Mouse (Mus musculus): ENCODE data around the gene Fam32a. TPM values are rescaled to one million over a fixed set of nuclear protein-coding genes. Genes with fewer than 3 reads are reported as not detected.

The Fam32a gene
- 62.7 and 70.1 TPM in 2 replicates for polyA plus RNA-seq (2014; fragmentation: Nextera tagmentation; extraction: Ambion mirVana)

DNA sequence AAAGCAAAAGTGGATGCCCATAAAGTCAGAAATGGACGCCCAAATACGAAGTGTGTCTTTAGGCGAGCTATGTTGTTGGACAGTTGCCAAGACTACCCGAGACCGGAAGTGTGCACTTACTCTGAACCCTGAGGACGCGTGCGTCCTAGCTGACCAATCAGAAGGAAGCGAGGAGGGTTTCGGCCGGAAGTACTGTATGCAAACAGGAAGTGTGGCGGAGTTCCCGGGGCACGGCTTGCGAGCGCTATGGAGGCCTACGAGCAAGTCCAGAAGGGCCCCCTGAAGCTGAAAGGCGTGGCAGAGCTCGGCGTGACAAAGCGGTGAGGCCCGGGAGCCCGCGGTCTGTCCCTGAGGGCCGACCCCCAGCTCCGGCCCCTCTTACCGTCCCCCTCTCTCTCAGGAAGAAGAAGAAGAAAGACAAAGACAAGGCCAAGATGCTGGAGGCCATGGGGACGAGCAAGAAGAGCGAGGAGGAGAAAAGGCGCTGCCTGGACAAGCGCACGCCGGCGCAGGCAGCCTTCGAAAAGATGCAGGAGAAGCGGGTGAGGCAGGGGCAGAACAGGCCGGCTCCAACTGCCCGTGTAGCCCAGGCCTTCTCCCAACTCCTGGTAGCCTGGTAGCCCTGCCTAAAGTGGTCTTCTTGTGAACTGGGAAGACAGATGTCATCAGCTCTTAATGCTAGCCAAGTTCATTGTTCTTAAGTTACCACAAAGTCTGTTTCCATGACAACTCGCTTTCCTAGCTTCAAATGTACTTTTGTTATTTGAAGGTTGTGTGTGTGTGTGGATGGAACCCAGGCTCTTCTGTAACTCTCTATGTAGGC is at the start of gene Fam32a:
TSS of gene Fam32a (plus strand) at position 190 of the 823 bp plus-strand sequence.
- peak within 1 kb of the TSS; percentile 91 for H3K4me2 ChIP-seq (replicated peaks)
- ATAC-seq (ENCODE audit: low FRiP score) (peak; percentile 97), DNase-seq (ENCODE audit: low spot score) (peak; percentile 95)
- H3K9me3 ChIP-seq (ENCODE audit: control insufficient read depth, low read length): no peaks in the 10 kb centered on the region
- peak within 1 kb of the TSS; percentile 87 for H3K4me3 ChIP-seq (replicated peaks; ENCODE audit: low read length)
- peak within 1 kb of the TSS; percentile 76 for H3K9ac ChIP-seq
- H3K36me3 ChIP-seq (replicated peaks; ENCODE audit: control insufficient read depth, insufficient read depth): peaks cover 30% of the 10 kb centered on the region
- 0 out of 2 replicates have a peak, but pooled peaks cover 6% of the 10 kb centered on the region for H3K27me3 ChIP-seq (ENCODE audit: control insufficient read depth, insufficient read depth, low read length)
- 13% methylated on average over 39 of the region's 39 CpGs for WGBS
- peak within 1 kb of the TSS; percentile 72 for H3K27ac ChIP-seq
- peaks cover 12% of the 10 kb centered on the region for H3K4me1 ChIP-seq (replicated peaks; ENCODE audit: control insufficient read depth, insufficient read depth, low read length)

DNA sequence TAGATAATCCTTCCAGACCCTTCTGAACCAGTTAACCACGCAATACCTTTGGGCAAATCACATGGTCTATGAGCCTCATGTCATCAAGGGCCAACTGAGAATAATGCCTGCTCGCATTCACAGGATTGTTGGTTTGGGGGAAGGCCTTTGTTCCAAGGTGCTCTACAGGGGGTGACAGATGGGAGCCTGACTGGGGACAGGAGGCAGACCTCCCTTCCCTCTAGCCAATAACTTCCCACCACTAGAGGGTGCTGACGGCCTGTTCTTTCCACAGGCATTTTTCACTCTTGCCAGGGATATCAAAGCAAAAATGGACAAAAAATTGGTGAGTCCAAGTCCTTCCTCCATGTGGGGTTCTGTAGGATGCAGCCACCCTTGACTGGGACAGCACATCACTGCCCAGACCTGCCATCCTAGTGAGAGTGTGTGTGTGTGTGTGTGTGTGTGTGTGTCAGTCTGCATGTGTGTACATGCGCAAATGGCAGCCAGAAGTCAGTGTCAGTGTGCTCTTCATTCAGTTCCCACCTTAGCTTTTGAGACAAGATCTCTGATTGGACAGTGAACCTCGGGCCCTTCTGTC is 42.1 kb upstream of the Fam32a start:
- WGBS: 53% methylated on average over 5 of the region's 5 CpGs
- H3K9me3 ChIP-seq (ENCODE audit: control insufficient read depth, low read length): no peaks in the 10 kb centered on the region
- no peak overlapping the region for H3K27ac ChIP-seq
- DNase-seq (ENCODE audit: low spot score) (peak; percentile 71), ATAC-seq (ENCODE audit: low FRiP score) (peak; percentile 35; the same call in 1 of the 2 replicates)
- H3K36me3 ChIP-seq (replicated peaks; ENCODE audit: control insufficient read depth, insufficient read depth): peaks cover 93% of the 10 kb centered on the region
- H3K9ac ChIP-seq: no peak overlapping the region
- H3K4me2 ChIP-seq (replicated peaks): no peak overlapping the region
- no peaks in the 10 kb centered on the region for H3K27me3 ChIP-seq (ENCODE audit: control insufficient read depth, insufficient read depth, low read length)
- no peak overlapping the region for H3K4me3 ChIP-seq (replicated peaks; ENCODE audit: low read length)
- no peaks in the 10 kb centered on the region for H3K4me1 ChIP-seq (replicated peaks; ENCODE audit: control insufficient read depth, insufficient read depth, low read length)

DNA sequence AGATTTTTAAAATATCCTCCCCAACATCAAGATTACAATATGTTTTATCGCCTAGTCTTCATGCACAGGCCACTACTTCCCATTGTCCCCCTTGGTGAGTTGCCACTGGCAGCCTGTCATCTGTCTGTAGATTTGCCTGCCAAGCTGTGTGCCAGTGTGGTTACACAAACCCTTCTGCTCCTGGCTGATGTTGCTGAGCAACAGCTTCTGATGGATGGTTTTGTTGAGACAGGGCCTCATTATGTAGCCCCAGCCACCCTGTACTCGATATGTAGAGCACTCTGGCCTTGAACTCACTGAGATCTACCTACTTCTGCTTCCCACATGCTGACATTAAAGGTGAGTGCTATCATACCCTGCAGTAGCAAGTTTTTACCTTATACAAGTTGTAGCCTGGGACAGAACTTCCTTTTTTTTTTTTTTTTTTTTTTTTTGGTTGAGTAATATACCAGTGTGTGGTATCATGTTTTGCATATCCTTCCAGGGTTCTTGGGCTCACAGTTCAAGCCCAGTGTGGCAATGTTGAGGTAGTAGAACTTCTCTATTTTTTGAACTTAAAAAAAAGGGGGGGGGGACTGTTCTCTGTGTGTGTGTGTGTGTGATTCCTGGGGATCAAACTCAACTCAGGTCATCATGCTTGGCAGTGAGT is 35.9 kb upstream of the Fam32a start:
- Histone ChIP-seq H3K9me3 (ENCODE audit: control insufficient read depth, low read length) (no peaks in the 10 kb centered on the region), H3K4me1 (replicated peaks; ENCODE audit: control insufficient read depth, insufficient read depth, low read length) (no peaks in the 10 kb centered on the region), H3K4me2 (replicated peaks) (no peak overlapping the region), H3K4me3 (replicated peaks; ENCODE audit: low read length) (no peak overlapping the region), H3K27ac (no peak overlapping the region), H3K36me3 (replicated peaks; ENCODE audit: control insufficient read depth, insufficient read depth) (peaks cover 31% of the 10 kb centered on the region), H3K27me3 (ENCODE audit: control insufficient read depth, insufficient read depth, low read length) (no peaks in the 10 kb centered on the region), H3K9ac (no peak overlapping the region)
- WGBS: 66% methylated on average over 2 of the region's 2 CpGs
- DNase-seq (ENCODE audit: low spot score) (no peak), ATAC-seq (ENCODE audit: low FRiP score) (peak; percentile 48; the same call in 1 of the 2 replicates)

DNA sequence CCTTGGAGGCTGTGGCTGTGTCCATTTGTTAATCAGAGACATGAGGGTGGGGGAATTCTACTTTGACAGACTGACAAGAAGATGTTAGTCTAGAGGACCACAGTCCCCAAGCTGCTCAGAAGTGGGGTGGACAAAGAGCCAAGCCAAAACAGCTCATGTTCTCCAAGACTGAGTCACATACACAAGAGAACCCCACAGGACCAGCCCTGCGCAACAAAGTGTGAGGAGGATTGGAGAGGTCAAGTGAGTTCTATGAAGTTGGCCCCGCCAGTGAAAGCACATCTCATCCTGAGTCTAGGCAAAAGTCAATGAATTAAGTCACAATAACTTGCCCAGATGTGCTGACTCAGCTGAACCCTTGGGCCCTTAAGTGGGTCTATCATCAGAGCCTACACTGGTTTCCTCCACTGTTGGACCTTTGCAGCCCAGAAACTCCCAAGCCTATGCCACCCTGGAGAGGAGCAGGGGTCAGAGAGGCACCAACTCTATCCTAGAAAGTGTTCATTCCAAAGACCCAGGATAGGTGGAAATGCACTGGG is 31.7 kb upstream of the Fam32a start:
- H3K9me3 ChIP-seq (ENCODE audit: control insufficient read depth, low read length): no peaks in the 10 kb centered on the region
- ATAC-seq (ENCODE audit: low FRiP score) (no peak), DNase-seq (ENCODE audit: low spot score) (no peak)
- WGBS: 86% methylated on average over 2 of the region's 2 CpGs
- H3K4me3 ChIP-seq (replicated peaks; ENCODE audit: low read length): no peak overlapping the region
- H3K27ac ChIP-seq: no peak overlapping the region
- H3K4me1 ChIP-seq (replicated peaks; ENCODE audit: control insufficient read depth, insufficient read depth, low read length): no peaks in the 10 kb centered on the region
- no peaks in the 10 kb centered on the region for H3K36me3 ChIP-seq (replicated peaks; ENCODE audit: control insufficient read depth, insufficient read depth)
- no peak overlapping the region for H3K9ac ChIP-seq
- H3K27me3 ChIP-seq (ENCODE audit: control insufficient read depth, insufficient read depth, low read length): no peaks in the 10 kb centered on the region
- no peak overlapping the region for H3K4me2 ChIP-seq (replicated peaks)

DNA sequence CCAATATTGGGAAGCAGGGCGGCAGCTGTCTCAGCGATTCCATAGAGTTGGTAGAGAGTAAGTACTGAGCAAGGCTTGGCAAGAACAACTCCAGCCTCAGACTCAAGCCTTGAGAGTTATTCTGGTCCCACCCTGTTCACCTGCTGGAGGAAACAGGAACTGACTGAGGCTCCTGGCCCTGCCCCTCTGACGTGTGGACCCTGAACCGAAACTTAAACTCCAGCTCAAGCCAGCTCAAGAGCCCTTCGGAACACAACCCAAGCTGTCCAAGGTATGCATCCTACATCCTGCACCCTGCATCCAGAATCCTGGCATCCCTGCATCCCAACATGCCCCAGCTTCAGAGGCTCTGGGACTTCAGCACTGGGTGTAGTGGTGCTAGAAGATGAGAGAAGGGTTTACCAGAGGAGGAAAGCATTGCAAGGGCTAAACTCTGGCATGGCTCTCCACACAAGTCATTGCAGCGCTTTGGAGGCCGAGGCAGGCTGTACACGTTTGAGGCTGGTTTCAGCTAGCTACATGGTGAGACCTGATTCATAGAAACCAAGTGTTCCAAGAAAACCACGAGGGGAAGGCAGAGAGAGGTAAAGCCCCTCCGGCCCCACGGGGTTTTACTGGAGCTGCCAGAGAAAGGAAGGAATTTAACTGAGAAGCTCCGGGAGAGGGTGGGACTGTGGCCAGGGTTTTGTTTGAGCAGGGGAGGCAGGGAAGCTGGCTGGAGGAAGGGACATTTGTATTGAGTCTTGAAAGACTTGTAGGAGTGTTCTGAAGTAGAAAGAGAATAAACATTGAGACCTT is 29.9 kb upstream of the Fam32a start, which contains the start of gene Hsh2d:
TSS of gene Hsh2d (plus strand) at position 222 of the 798 bp plus-strand sequence.
- Histone ChIP-seq H3K9me3 (ENCODE audit: control insufficient read depth, low read length) (no peaks in the 10 kb centered on the region), H3K27ac (no peak within 1 kb of the TSS), H3K9ac (no peak within 1 kb of the TSS), H3K4me3 (replicated peaks; ENCODE audit: low read length) (no peak within 1 kb of the TSS), H3K27me3 (ENCODE audit: control insufficient read depth, insufficient read depth, low read length) (no peaks in the 10 kb centered on the region), H3K4me1 (replicated peaks; ENCODE audit: control insufficient read depth, insufficient read depth, low read length) (no peaks in the 10 kb centered on the region), H3K36me3 (replicated peaks; ENCODE audit: control insufficient read depth, insufficient read depth) (no peaks in the 10 kb centered on the region), H3K4me2 (replicated peaks) (no peak within 1 kb of the TSS)
- 77% methylated on average over 12 of the region's 12 CpGs for WGBS
- ATAC-seq (ENCODE audit: low FRiP score) (no peak), DNase-seq (ENCODE audit: low spot score) (no peak)

DNA sequence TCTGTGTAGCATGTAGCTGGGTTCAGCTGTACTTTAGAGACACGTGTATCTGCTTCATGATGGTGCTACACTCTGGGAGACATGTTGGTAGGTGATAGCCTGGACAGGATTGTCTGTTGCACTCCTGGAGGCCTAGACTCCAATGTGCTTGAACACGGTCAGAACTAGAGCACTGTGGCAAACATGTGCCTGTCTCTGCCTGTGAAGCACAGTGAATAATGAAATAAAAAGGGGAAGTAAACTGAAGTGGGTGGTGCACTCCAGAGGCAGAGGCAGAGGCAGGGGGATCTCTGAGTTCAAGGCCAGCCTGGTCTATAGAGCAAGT is 29.4 kb upstream of the Fam32a start:
- Histone ChIP-seq H3K36me3 (replicated peaks; ENCODE audit: control insufficient read depth, insufficient read depth) (no peaks in the 10 kb centered on the region), H3K27ac (no peak overlapping the region), H3K9me3 (ENCODE audit: control insufficient read depth, low read length) (no peaks in the 10 kb centered on the region), H3K4me3 (replicated peaks; ENCODE audit: low read length) (no peak overlapping the region), H3K27me3 (ENCODE audit: control insufficient read depth, insufficient read depth, low read length) (no peaks in the 10 kb centered on the region), H3K4me2 (replicated peaks) (no peak overlapping the region), H3K4me1 (replicated peaks; ENCODE audit: control insufficient read depth, insufficient read depth, low read length) (no peaks in the 10 kb centered on the region), H3K9ac (no peak overlapping the region)
- DNase-seq (ENCODE audit: low spot score): no peak
- WGBS: 88% methylated on average over 2 of the region's 2 CpGs
- no peak for ATAC-seq (ENCODE audit: low FRiP score)

DNA sequence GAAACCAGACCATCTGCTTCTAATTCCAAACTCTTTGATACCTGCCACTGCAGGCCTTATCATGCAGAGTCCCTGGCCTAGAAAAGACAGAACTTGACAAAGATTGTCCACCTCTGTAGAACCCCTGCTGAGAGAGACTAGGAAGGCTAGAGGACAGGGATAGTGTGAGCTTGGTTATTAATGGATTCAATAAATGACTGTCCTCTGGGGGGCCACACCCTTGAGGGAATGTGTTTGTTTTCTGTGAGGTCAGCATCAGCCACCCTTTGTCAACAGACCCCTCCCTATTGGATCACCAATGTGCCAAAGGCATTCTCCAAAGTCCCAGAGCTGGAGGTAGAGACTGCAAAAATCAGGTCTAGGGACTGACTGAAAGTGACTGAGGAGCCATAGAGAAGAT is 27.5 kb upstream of the Fam32a start:
- Histone ChIP-seq H3K9me3 (ENCODE audit: control insufficient read depth, low read length) (no peaks in the 10 kb centered on the region), H3K4me3 (replicated peaks; ENCODE audit: low read length) (no peak overlapping the region), H3K9ac (no peak overlapping the region), H3K27me3 (ENCODE audit: control insufficient read depth, insufficient read depth, low read length) (no peaks in the 10 kb centered on the region), H3K4me2 (replicated peaks) (no peak overlapping the region), H3K27ac (no peak overlapping the region), H3K4me1 (replicated peaks; ENCODE audit: control insufficient read depth, insufficient read depth, low read length) (no peaks in the 10 kb centered on the region), H3K36me3 (replicated peaks; ENCODE audit: control insufficient read depth, insufficient read depth) (no peaks in the 10 kb centered on the region)
- no peak for DNase-seq (ENCODE audit: low spot score)
- ATAC-seq (ENCODE audit: low FRiP score): no peak

DNA sequence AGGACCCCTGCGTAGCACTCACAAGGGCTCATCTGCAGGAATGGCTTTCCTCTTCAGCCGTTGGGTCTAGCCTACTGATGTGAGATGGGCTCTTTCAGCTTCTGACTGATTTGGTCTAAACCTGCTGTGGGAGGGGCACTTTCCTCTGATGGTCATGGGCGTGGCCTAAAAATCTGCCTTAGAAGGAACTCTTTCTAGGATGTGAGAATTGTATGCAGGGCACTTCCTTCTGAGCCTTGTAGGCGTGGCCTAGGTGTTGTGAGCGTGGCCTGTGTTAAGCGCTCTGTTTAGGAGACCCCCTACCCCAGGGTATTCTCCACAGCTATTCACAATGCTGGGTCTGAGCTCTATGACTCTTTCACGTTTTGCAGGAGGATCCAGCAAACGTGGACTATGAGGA is 21.5 kb upstream of the Fam32a start:
- no peak overlapping the region for H3K27ac ChIP-seq
- H3K27me3 ChIP-seq (ENCODE audit: control insufficient read depth, insufficient read depth, low read length): no peaks in the 10 kb centered on the region
- no peak for ATAC-seq (ENCODE audit: low FRiP score)
- no peak overlapping the region for H3K4me3 ChIP-seq (replicated peaks; ENCODE audit: low read length)
- 66% methylated on average over 8 of the region's 8 CpGs for WGBS
- no peak overlapping the region for H3K9ac ChIP-seq
- peaks cover 17% of the 10 kb centered on the region for H3K9me3 ChIP-seq (ENCODE audit: control insufficient read depth, low read length)
- no peak for DNase-seq (ENCODE audit: low spot score)
- H3K36me3 ChIP-seq (replicated peaks; ENCODE audit: control insufficient read depth, insufficient read depth): no peaks in the 10 kb centered on the region
- no peak overlapping the region for H3K4me2 ChIP-seq (replicated peaks)
- no peaks in the 10 kb centered on the region for H3K4me1 ChIP-seq (replicated peaks; ENCODE audit: control insufficient read depth, insufficient read depth, low read length)
